Mouse (Mus musculus) erythroblast, adult 5-6 weeks (primary cell): Measurements from ENCODE around the gene Akap13. TPM values are rescaled to one million over a fixed set of nuclear protein-coding genes. Genes with fewer than 3 reads are reported as not detected.

ENCODE experiments used
- ATAC-seq: replicated peaks from 2 replicates; pipeline ENCODE4 v1.8.0; 2016; ENCODE audit warnings: moderate number of reproducible peaks, mild to moderate bottlenecking, moderate TSS enrichment, inconsistent platforms; ENCODE audit not compliant: poor library complexity, low FRiP score, severe bottlenecking
- total RNA-seq, 2 experiments: library from RNA; stranded (forward) in 1 of 2; stranded (reverse) in 1 of 2; fragments of 150-400 nt in 1 of 2; fragments of 200-764, 138-1000 nt in 1 of 2; gene quantifications; 2 replicates each; pipeline versions ENCODE4 v1.2.3 to v1.2.4; 2015 to 2017; ENCODE audit warnings: low replicate concordance in 2 of 2

Gene Akap13
- total RNA-seq, 2 experiments from 2014 or later: 608 to 2,715 TPM

DNA sequence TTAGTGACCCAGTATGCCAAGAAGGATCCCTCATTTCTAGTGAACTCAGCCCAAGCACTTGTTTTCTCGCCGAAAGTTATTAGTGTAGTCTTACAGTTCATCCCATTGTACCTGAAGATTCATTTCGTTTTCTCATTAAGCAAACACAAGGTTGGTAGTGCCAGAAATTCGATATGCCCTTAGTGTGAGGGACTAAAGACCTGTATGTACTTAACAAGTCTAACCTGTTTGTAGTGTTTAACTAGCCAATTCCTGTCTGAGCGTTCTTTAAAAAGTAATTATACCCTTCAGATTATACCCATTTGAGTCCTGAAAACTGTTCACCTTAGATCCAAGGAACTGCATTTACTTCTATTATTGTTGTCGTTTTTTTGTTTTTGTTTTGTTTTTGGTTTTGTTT, 130.1 kb downstream of the Akap13 start:
- no peak for ATAC-seq

DNA sequence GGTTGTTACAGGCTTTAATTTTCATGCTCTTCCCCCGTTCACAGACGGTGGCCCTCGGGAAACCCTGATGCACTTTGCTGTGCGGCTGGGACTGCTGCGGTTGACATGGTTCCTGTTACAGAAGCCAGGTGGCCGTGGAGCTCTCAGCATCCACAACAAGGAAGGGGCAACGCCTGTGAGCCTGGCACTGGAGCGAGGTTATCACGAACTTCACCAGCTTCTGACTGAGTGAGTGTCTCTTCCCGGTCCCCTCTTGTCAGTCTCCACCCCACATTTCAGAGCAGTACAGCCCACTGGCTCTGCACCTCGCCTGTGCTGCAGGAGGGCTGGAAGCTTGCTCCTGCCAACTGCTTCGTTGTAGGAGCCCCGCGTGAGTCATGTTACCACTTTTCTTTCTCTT, 130.8 kb downstream of the Akap13 start:
- ATAC-seq: peak; percentile 79

DNA sequence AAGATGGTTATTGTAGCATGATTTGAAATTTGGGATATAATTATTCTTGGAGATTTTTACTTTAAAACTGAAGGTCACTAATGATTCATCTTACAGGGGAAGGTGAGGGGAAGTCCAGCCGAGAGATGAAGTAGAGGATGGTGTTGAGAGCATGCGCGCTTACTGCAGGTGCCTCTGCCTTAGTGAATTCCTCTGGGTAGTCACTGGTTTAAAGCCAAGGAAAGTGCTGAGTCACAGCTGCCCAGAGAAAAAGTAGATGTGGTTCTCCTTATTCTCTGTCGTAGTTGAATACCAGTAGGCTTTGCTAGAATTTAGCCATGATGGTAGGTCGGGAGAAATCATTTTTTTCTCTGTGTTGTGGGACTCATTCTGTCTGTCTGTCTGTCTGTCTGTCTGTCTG, 132.4 kb downstream of the Akap13 start:
- ATAC-seq: peak; percentile 79

DNA sequence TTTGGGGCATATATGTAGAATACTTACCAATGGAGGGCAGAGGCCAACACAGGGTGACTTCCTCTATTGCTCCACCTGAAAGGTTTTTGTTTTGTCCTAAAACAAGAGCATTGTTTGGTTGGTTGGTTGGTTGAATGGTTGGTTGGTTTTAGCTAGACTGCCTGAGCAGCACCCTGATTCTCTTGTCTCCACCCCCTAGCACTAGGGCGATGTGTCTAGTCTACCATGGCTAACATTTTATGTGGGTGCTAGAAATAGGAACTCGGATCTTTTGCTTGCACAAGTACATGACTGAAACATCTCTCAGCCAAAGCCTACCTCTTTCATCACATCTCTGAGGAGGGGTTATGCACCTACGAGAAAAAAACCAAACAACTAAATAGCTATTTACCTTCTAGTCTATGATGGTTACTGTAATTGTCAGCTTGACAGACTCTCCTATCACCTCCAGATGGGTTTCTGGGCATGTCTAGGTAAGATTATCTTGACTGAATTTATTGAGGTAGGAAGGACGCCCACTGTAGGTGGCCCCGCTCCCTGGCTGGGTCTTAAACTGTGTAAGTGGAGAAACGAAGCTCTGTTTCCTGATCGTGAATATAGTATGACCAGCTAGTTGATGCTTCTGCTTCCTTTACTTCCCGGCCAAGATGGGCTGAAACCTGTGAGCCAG, 134.1 kb downstream of the Akap13 start:
- ATAC-seq: 0 out of 2 replicates have a peak, but pooled peaks have one; percentile 19

DNA sequence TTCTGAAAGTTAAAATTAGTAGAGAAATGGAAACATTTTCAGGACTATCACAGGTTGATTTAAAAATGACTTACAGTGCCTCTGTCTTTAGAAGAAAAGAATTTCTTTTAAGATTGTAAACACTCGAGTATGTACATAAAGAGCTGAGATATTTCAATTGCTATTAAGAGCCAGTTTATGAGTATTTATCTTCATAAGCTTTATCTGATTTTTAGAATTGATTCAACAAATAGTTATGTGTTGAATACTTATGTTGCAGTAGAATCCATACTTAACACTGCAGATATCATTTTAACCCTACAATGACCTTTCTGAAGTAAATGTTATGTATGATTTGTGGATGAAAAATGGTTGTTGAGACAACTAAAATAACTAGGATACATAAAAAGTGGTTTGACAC, 136.6 kb downstream of the Akap13 start:
- no peak for ATAC-seq

DNA sequence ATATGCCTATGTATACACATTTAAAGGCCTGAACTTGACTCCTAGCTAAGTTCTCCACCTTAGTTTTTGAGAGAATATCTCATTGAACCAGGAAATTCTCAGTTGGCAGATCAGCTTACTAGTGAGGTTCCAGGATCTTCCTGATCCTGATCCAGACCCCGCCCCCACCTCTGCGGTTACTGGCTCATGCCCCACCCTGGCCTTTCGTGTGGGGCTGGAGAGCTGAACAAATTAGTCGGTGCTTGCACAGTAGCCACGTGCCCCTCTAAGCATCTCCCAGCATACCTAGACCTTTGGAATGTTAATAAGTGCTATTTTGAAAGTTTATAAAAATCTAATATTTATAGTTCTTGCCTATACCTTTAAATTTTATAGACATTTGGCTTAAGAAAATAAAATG, 139.5 kb downstream of the Akap13 start:
- peak; percentile 80 for ATAC-seq

DNA sequence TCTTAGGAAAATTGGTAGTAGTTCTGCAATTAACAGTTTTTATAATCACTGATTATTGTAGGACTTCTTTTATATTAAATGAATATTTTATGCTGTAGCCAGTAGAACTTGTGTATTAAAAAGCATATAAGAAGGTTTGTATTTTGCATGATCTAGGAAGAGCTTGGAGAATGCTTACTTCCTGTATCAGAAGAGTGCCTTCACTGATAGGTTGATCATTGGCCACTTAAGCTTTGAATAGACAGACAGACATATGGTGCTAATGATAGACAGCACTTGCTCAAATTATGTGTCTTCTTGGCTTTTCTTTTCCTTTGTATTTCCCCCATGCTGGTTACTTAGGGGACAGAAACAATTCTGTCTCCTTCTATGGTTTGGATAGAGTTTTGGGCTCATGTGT, 139.9 kb downstream of the Akap13 start:
- peak; percentile 54 for ATAC-seq

DNA sequence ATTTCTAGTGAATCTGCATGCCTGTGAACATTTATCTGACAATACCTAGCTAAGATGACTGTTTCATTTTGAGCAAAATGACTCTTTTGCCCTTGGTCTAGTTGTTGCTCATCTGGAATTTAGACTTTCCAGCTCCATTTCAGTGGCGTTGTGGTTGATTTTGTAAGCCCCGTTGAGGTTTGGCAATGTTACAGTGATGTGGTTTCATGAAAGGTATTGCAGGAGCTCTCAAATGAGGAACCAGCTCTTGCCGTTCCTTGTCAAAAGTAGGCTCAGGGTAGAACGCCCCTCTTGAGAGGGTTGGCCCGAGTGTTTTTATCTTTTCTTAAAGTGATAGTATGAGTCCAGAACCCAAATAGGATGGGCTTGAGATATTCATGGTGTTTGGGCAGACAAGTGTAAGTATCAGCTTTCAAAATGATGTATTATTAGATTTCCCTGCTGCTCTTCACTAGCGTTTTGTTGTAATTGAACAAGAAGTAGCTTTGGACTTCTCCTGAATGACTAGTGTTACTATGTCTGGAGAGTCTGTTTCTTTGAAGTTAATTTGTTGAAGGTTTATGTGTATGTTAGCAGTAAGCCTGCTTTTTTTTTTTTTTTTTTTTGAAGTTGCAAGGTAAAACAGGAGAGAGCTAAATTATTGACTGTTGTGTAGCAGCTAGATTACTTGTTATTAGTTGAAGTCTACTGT, 140.9 kb downstream of the Akap13 start:
- ATAC-seq: peak; percentile 42

DNA sequence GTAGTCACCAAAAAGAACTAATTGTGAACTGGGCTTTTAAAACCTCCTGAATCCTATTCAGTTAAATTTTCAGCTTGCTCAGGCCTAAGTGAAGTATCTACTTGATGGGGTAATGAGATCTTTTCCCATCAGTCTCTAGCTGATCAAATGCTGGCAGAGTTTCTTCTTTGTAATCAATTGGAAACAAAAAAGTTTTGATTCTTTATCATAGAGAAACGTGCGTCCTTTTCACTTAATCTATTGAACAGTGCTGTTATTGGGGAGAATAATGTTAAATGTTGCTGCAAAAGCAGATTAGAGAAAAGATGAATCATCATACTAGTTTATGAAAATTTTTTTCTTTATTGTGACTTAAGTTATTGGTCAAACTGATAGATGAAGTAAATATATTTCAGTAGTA, 142.5 kb downstream of the Akap13 start:
- ATAC-seq: no peak

DNA sequence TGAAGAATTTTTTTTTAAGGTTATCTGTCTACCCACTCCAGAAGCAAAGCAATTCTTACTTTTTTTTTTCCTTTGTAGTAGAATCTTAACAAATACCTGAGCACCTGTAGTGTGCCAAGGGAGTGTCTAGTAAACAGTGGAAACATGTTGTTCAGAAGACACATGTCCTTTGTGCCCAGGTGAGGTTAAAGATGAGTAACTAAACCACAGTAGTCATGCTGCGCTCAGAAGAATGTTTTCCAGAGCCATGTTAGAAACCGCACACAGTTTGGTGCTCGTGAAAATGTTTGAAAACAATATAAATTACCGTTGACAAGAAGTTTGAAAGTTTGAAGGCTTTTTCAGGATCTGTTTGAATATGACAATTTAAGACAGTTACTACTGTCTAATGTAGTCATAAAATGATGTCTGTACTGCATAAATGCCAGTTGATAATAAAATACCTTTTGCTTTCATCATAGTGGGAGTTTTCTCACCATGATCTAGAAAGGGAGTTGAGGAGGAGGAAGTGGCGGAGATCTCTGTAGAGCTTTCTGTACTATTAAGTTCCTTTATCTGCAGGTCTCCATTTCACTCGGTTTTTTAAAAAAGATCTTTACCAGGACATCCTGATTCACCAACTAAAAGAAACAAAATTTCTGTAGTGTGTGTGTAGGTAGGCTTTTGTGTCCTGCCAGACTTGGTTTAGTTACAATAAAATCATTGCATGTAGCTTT, 145.2 kb downstream of the Akap13 start:
- no peak for ATAC-seq

DNA sequence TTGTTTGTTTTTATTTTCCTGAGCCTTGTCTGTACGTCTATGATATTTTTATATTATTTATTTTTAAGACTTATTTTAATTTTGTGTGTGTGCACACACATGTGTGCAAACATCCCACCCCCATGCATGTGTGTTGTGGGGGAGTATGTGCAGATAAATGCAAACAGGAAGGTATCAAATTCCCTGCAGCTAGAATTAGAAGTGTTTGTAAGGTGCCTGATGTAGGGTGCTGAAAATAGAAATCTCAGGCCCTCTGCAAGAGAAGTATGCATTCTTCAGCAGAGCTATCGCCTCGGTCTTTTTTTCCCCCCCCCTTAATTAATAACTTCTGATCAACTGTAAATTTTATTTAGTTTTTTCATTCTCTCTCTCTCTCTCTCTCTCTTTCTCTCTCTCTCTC, 151.9 kb downstream of the Akap13 start:
- ATAC-seq: no peak

DNA sequence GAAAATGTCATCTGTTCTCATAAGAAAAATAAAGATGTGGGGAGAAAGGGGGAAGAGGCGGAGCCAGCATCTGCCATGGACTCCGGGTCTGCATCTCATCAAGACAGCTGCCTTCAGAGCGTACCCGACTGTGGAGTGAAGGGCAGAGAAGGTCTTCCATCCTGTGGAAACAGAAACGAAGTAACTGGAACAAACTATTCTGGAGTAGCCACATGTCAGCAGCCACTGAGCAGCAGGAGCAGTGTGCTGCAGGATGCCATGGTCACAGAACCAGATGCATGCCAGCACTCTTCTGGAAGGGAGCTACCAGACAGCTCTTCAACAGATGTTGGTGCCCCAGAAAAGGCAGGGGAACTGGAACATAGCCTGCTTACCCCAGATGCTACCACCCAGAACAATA, 153.4 kb downstream of the Akap13 start:
- no peak for ATAC-seq

DNA sequence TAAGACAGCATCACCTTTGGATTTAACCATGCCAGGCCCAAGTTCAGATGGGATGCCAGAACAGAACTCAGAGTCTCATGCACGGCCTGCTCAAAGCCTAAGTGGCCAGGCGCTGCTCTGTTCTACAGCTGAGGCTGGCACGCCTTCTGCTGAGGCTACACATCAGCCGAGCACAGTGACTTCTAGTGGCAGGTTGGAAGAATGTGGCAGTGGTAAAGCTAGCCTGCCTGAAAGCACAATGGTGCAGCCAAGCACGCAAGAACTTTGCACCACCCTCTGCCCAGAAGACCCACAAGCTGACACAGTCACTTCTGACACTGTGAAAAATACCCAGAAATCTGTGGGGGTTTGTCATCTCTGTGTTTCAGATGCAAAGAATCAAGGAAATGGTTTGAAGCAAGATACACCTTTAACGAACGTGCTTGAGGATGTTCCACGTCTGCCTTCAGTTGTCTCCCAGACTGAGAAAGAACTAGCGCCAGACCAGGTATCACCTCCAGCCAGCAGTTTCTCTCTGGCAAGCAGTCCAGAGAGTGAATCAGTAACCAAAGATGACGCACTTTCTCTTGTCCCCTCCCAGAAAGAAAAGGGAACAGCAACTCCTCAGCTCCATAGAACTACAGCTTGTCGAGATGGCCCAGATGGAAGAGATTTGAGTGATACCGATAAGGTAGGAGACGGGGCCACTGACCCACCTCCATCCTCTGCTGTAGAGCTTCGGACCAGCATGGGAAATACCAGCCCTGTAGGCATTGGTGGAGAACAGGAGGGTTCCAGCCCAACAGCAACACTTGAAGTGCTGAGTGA, 154.3 kb downstream of the Akap13 start:
- ATAC-seq: peak; percentile 40

DNA sequence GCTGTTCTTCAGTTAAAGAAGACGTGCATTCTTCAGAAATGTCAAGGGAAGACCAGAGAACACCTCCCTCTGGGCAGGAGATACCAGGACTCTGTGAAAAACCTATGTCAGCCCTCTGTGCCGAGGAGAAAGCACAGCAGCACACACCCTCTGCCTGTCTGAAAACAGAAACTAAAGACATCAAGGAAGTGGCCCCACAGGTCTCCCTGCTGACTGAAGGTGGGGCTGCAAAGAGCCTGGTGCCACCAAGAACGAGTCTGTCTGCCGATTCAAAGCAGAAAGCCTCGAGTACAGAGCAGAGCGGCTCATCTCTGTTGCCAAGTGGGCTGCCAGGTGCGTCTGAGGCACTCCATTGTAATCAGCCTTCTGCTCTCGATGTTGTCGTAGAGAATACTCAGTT, 155.1 kb downstream of the Akap13 start:
- peak; percentile 42 for ATAC-seq

DNA sequence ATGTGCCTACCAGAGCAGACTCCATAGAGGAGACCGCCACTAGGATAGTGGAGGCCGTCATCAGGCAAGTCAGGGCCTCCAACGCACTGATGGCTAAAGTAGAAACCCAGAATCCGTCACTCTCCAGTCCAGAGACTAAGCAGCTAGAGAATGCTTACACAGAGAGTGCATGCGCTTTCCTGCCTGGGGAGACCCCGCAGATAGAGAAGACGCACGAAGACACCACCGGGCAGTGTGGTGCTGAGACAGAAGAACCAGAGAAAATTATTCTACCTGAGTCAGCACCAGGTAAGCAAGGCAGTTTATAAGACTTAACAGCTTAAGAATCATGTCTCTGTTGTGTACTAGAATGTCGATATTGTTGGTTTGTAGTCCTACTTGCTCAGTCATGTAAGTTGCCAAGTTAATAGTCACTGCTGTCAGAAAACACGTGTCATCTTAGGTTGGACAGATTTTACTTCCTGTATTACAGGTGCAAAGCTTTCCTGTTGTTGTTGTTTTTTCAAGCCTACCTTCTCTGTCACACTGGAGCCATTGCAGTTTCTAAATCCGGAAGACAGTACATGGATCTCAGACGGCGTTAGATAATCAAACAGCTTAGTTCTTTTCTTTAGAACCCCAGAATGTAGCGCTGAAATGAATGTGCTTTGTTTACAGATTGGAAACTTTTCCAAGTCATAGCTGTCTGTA, 156.1 kb downstream of the Akap13 start:
- ATAC-seq: peak; percentile 43

DNA sequence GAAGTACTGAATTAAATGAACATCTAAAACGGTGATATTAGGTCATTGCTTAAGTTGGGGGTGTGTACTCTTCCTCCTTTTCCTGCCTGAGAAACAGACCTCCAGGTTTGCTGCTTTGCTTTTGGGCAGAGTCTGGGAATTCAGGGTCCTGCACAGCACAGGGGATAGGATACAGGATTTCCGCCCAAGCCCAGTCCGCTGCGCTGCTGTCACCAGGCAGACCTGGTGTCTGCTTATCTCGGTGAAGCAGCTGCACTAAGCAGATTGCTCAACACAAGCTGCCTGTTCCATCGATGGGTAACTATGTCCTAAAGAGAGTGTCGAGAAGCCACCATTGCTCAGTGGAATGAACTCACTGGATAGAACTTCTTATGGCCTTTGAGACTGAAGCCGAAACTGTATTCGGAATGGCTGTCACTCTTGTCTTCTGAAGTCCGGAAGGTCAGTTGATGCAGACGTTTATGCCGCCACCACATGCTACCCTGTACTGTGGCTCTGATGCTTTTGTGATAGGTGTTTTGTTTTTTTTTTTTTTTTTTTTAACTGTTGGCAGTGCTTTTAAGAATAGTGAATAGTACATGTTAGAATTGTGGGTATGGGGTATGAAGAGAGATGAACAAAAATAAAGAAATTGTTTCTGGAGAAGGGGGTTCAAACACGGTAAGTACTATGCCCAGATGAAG, 156.8 kb downstream of the Akap13 start:
- ATAC-seq: peak; percentile 88

DNA sequence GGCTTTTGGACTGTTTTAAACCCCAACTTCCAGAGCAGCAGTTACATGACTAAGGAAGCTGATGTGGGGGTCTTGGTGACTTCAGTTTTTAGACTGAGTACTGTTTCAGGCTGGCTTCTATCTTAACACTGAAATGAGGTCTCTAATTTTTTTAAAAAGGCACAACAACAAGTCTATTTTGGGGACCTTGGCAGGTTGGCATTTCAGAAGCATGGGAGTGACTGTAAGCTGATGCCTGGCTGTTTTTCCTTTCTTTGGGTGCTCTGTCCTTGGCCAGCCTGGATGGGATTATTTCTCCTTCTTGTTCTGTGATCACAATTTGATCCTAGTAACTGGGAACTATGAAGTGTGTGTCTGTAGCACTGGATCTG, 157.3 kb downstream of the Akap13 start:
- ATAC-seq: 0 out of 2 replicates have a peak, but pooled peaks have one; percentile 12

DNA sequence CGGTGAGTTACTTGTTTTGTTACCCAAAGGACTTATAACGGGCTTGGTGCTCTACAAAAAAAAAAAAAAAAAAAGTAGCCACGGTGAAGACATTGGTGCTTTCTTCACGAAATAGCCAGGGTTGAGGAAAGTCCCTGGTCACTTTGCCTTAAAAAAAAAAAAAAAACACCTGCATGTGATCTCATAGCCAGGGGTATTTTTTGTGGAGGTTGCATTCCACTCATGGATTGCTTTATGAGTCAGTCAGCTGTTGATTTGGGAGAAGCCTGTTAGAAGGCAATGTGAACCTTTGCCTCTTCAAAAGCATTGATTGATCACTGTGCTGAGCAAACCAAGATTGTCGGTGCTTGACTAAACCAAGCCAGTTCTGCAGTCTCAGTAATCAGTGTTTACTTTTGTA, 157.9 kb downstream of the Akap13 start:
- ATAC-seq: 0 out of 2 replicates have a peak, but pooled peaks have one; percentile 6

DNA sequence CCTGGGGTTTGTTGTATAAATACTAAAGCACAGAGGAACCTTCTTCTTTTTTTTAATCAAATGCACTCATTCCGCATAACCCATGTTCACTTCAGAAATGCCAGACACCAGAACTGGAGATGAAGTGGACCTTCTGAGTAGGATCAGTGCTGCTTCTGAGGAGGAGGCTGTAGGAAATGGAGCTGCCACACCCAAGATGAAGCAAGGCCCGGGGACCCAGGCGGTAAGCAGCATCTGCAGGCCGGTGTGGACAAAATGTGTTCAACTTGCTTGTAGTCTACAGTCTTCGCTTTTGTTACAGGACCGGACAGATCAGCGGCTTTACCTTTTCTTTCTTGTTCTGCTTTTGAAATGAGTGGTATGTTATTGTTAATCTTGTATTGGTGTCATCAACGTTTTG, 159.5 kb downstream of the Akap13 start:
- ATAC-seq: no peak
